Mouse (Mus musculus) forebrain, embryonic 11.5 days (tissue): Measurements from ENCODE around the gene Fzd2. TPM values are rescaled to one million over a fixed set of nuclear protein-coding genes. Genes with fewer than 3 reads are reported as not detected.

ENCODE experiments used
- ATAC-seq: fragments of 200-750 bp; cut with Nextera tagmentation; replicated peaks from 2 replicates; pipeline ENCODE4 v1.8.0; 2017; ENCODE audit warnings: moderate TSS enrichment; ENCODE audit not compliant: low FRiP score
- DNase-seq: peaks from one replicate; pipeline ENCODE4 v3.0.0-alpha.2; 2017; ENCODE audit warnings: low spot score
- H3K27ac ChIP-seq: fragments of 300-500 bp; sonication (generic); 2 replicates; pipeline ENCODE4 v1.5.1; 2014; ENCODE audit warnings: low read depth, low read length
- H3K27me3 ChIP-seq: fragments of 300-500 bp; sonication (generic); 2 replicates; pipeline ENCODE4 v1.6.1; 2014; ENCODE audit warnings: mild to moderate bottlenecking, low read length, mixed read lengths; ENCODE audit not compliant: control insufficient read depth, insufficient read depth
- H3K36me3 ChIP-seq: fragments of 300-500 bp; sonication (generic); 2 replicates; pipeline ENCODE4 v1.6.1; 2014; ENCODE audit warnings: mild to moderate bottlenecking, low read length, moderate library complexity, mixed read lengths; ENCODE audit not compliant: control insufficient read depth, insufficient read depth
- H3K4me1 ChIP-seq: fragments of 300-500 bp; sonication (generic); replicated peaks from 2 replicates; pipeline ENCODE4 v1.6.1; 2014; ENCODE audit warnings: low read length, mixed read lengths; ENCODE audit not compliant: control insufficient read depth, insufficient read depth
- H3K4me2 ChIP-seq: fragments of 300-500 bp; sonication (generic); 2 replicates; pipeline ENCODE4 v1.6.1; 2014; ENCODE audit warnings: low read depth, mild to moderate bottlenecking, low read length, moderate library complexity, mixed read lengths; ENCODE audit not compliant: severe bottlenecking
- H3K4me3 ChIP-seq: fragments of 300-500 bp; sonication (generic); 2 replicates; pipeline ENCODE4 v1.5.1; 2014; ENCODE audit warnings: low read depth, low read length
- H3K9ac ChIP-seq: fragments of 300-500 bp; sonication (generic); 2 replicates; pipeline ENCODE4 v1.6.1; 2014; ENCODE audit warnings: low read length
- H3K9me3 ChIP-seq: fragments of 300-500 bp; sonication (generic); 2 replicates; pipeline ENCODE4 v1.6.1; 2016; ENCODE audit warnings: low read length, mixed read lengths; ENCODE audit not compliant: control insufficient read depth
- WGBS: fragments of 180-500 bp; shearing (Covaris S2); extraction: QIAGEN DNeasy Blood & Tissue Kit; methylation state at CpG from one replicate; pipeline ENCODE4 v1.1.7; 2014; 5-methylcytosine and 5-hydroxymethylcytosine counted together
- polyA plus RNA-seq: library from polyadenylated mRNA; unstranded; fragments of >200 nt; fragmentation: Nextera tagmentation; extraction: Ambion mirVana; gene quantifications from 2 replicates; pipeline ENCODE4 v1.2.1, GENCODE M21; 2014

Fzd2 gene
- polyA plus RNA-seq, 1 experiment from 2014 or later, result 45.2 TPM

DNA sequence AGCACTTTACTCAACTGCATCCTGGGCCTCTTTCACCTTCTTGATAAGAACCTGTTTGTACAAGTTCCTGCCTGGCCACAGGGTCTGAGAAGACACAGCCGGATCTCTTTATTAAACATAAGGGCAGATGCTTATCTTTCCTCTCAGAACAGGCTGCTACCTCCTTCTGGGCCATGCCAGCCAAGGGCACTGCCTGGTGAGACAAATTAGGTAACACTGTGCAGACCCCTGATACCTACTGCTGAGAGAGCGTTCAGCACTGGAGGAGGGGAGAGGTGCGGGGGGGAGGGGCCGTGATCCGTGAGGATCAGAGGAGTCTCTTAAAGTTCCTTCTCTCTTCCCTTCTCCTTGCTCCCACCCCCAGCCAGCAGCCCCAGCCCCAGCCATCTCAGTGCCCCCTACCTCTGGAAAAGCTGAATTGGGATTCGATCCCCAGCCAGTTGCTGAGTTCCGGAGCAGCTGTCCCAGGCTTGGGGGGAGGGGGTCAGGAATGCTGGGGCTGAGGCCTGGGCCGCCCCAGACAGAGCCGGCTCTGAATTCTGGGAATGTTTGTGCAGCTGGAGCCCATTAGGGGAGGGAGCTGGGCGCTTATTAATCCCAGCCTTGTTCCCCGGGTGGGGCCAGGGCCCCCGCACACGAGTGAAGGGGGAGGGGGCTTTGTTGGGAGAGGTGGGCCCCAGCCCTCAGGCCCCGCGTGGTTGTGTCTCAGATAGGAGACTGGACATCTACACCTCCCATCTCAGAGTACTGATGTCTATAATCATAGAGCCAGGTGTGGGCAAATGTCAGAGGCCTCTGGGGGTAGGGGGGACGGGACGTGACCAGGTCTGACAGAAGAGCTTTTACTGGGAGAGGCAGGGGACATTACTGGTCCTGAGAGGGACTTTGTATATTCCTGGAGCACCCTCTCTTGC is 19.9 kb downstream of the Fzd2 start:
- Histone ChIP-seq H3K27ac (peak overlapping the region; percentile 63), H3K27me3 (no peaks in the 10 kb centered on the region), H3K4me1 (peaks cover 18% of the 10 kb centered on the region), H3K9me3 (peaks cover 3% of the 10 kb centered on the region; the same call in 1 of the 2 replicates), H3K36me3 (no peaks in the 10 kb centered on the region), H3K4me2 (peak overlapping the region; percentile 24; the same call in 1 of the 2 replicates), H3K4me3 (no peak overlapping the region), H3K9ac (peak overlapping the region; percentile 44)
- ATAC-seq (peak; percentile 61), DNase-seq (peak; percentile 78)
- 6% methylated on average over 15 of the region's 17 CpGs for WGBS

GRCm38 (mm10) chr11:102624888-102625407 is 20.8 kb downstream of the Fzd2 start:
- DNase-seq, result no peak
- Histone ChIP-seq H3K27me3 (no peaks in the 10 kb centered on the region), H3K9me3 (no peaks in the 10 kb centered on the region), H3K27ac (peak overlapping the region; percentile 63), H3K36me3 (no peaks in the 10 kb centered on the region), H3K4me1 (peaks cover 18% of the 10 kb centered on the region), H3K4me3 (no peak overlapping the region), H3K9ac (no peak overlapping the region), H3K4me2 (no peak overlapping the region)
- ATAC-seq, result no peak
- 46% methylated on average over 14 of the region's 14 CpGs for WGBS

DNA sequence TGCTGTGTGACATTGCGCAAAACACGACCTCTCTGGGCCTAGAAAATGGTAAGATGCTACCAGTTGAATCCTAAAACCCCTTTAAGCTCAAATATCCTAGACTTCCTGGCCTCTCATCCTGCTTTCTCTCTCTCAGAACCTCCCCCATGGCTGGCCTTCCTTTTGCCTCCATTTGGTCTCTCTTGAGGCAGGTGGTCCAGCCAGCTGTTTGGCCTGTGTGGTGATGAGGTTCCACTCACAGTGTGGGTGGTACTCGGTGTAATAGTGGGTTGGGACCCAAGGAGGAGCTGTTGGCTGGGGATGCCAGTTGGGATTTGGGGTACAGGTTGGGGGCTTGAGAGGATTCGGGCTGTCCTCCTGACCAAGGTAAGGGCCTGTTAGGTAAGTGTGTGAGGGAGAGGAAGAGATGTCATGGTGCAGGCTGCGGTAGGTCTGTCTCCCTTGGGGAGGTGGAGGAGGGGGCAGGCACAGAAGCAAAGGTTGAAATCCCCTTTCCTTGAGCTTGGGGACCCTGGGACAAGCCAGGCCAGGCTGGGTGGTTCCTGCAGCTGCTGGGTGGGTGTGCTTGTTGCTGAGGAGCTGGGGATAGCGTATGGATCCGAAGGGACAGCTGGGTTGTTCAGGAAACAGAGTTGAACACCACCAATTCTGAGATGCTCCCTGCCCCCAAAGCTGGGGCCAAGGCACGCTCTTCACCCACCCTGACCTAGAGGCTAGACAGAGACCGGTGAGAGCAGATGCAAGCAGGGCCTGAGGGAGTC is 23.2 kb downstream of the Fzd2 start:
- H3K4me1 ChIP-seq, result peaks cover 27% of the 10 kb centered on the region

GRCm38 (mm10) chr11:102628529-102628928 is 24.3 kb downstream of the Fzd2 start:
- no peak overlapping the region for H3K4me3 ChIP-seq
- ATAC-seq (no peak), DNase-seq (no peak)
- H3K27me3 ChIP-seq, result no peaks in the 10 kb centered on the region
- H3K4me1 ChIP-seq, result peaks cover 25% of the 10 kb centered on the region
- WGBS, result 56% methylated on average over 9 of the region's 9 CpGs
- no peaks in the 10 kb centered on the region for H3K9me3 ChIP-seq
- H3K36me3 ChIP-seq, result no peaks in the 10 kb centered on the region
- no peak overlapping the region for H3K27ac ChIP-seq
- H3K9ac ChIP-seq, result no peak overlapping the region
- H3K4me2 ChIP-seq, result no peak overlapping the region

More for the DNA sequence above, 23.2 kb downstream of the Fzd2 start:
- ATAC-seq (no peak), DNase-seq (no peak)
- Histone ChIP-seq H3K4me2 (no peak overlapping the region), H3K27ac (no peak overlapping the region), H3K36me3 (no peaks in the 10 kb centered on the region), H3K27me3 (no peaks in the 10 kb centered on the region), H3K9me3 (no peaks in the 10 kb centered on the region), H3K4me3 (no peak overlapping the region), H3K9ac (no peak overlapping the region)
- 85% methylated on average over 9 of the region's 9 CpGs for WGBS

- no peak overlapping the region for H3K4me2 ChIP-seq
- no peaks in the 10 kb centered on the region for H3K27me3 ChIP-seq
- no peak overlapping the region for H3K9ac ChIP-seq
- no peaks in the 10 kb centered on the region for H3K9me3 ChIP-seq
- no peak for DNase-seq
- H3K4me3 ChIP-seq, result no peak overlapping the region
- no peaks in the 10 kb centered on the region for H3K36me3 ChIP-seq
- H3K27ac ChIP-seq, result no peak overlapping the region
- 70% methylated on average over 8 of the region's 8 CpGs for WGBS
- H3K4me1 ChIP-seq, result peaks cover 17% of the 10 kb centered on the region
- ATAC-seq, result no peak
These were observed 25.2 kb downstream of the Fzd2 start for GRCm38 (mm10) chr11:102629375-102629774.

DNA sequence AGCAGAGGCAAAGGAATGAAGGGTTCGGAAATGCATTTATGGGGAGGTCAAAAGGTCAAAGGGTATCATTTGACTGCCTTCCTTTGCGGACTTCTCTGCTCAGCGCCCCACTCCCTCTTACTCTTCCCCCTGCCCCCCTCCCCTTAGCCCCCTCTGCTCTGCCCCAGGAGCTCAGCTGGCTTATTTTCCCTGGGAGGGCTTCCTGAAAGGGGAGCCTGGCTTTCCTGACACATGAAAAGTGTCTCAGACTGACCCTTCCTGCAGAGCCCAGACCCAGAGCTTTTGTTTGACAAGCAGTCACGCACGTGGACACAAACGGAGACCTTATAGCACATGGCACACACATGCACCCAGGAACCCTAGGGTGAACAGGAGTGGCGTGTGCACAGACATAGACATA is 26.5 kb downstream of the Fzd2 start:
- Histone ChIP-seq H3K4me1 (peaks cover 10% of the 10 kb centered on the region), H3K4me2 (no peak overlapping the region), H3K4me3 (no peak overlapping the region), H3K9ac (no peak overlapping the region; the same call in 1 of the 2 replicates), H3K9me3 (no peaks in the 10 kb centered on the region), H3K27me3 (no peaks in the 10 kb centered on the region), H3K27ac (no peak overlapping the region), H3K36me3 (no peaks in the 10 kb centered on the region)
- DNase-seq (no peak), ATAC-seq (no peak)
- WGBS, result 9% methylated on average over 7 of the region's 7 CpGs

DNA sequence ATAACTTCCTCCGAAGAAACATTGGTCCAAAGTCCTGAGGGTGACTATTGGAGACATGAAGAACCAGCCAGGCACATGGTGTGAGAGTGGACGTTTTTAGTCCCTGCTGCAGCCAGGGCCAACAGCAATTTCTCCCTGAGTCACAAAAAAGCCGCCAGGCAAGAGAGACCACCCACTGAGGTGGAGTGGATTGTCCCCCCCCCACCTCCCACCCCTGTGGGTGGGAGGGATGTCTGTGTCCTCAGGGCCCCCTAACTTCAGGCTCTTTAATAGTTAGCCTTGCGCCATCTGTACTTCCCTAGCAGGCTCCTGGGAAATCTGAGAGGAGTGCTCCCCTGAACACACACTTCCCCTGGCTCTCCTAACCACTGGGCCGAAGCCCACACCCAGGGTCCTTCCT is 27.0 kb downstream of the Fzd2 start:
- H3K9me3 ChIP-seq, result no peaks in the 10 kb centered on the region
- no peak overlapping the region for H3K4me3 ChIP-seq
- H3K27me3 ChIP-seq, result no peaks in the 10 kb centered on the region
- no peak overlapping the region; the same call in 1 of the 2 replicates for H3K9ac ChIP-seq
- H3K27ac ChIP-seq, result no peak overlapping the region
- no peak for ATAC-seq
- no peak for DNase-seq
- H3K4me1 ChIP-seq, result peaks cover 10% of the 10 kb centered on the region
- no peak overlapping the region for H3K4me2 ChIP-seq
- WGBS, result 24% methylated on average over 5 of the region's 5 CpGs
- no peaks in the 10 kb centered on the region for H3K36me3 ChIP-seq

GRCm38 (mm10) chr11:102632725-102633124 is 28.5 kb downstream of the Fzd2 start:
- ATAC-seq, result no peak
- WGBS, result 9% methylated on average over 9 of the region's 13 CpGs
- Histone ChIP-seq H3K36me3 (no peaks in the 10 kb centered on the region), H3K4me1 (peaks cover 10% of the 10 kb centered on the region), H3K9me3 (no peaks in the 10 kb centered on the region), H3K4me2 (peak overlapping the region; percentile 38), H3K27me3 (no peaks in the 10 kb centered on the region), H3K27ac (no peak overlapping the region), H3K4me3 (no peak overlapping the region), H3K9ac (no peak overlapping the region; the same call in 1 of the 2 replicates)
- DNase-seq, result no peak
